Mouse (Mus musculus) liver, adult 2 months (tissue): ENCODE measurements around the gene Ccdc127.

ENCODE experiments used
- CTCF ChIP-seq: fragments of 200-500 bp; IDR thresholded peaks from 2 replicates; pipeline ENCODE4 v1.5.1; 2011; ENCODE audit warnings: low read depth, low read length, control low read depth
- POLR2A ChIP-seq: fragments of 200-500 bp; IDR thresholded peaks from 2 replicates; pipeline ENCODE4 v1.6.1; 2011; ENCODE audit warnings: low read length, control low read depth; ENCODE audit not compliant: insufficient read depth; ENCODE audit errors: extremely low read depth

DNA sequence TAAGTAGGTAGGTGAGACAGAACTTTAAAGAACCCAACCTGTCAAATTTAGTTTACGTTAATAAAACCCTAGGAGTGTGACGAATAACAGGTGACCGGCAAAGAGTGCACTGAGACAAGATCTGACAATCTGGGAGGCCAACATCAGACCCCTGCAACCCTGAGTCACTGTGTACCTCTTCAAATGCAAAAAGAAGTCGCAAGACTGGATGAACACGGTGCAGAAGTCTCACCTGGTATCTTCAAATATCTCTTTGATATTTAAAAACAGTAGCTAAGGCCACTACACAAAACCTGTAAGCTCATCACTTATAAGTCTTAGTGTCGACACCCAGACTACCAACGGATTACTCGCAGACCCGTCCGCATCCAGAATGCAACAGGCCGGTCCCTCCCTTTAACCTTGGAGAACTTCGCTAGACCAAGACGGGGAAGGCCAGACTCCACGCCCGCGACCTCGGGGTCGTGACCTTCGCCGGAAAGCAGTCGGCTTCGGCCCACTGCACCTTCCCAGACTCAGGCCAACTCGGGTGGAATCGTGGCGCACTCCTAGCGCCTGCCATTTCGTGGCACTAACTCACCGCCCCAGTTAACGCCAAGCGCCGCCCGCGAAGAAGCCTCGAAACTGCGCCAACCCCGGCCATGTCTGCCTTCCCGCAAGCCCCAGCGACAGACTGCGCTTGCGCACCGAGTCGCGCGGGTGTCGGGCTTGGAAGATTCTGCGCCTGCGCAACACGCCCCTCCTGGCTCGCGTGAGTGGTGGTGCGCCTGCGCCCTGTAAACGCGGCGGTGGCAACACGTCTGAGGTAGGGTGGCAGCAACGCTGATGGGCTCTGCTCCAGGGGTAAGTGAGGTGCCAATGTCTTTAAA is at the start of gene Ccdc127, which contains the start of gene Sdha:
- TF ChIP-seq CTCF (no peak), POLR2A (peak; percentile 91)
